Mouse (Mus musculus): Measurements from ENCODE around the gene Acacb.
A peak's percentile ranks its signal among the peaks of the same experiment; 100 is the strongest.

Acacb gene

GRCm38 (mm10) chr5:114134091-114134534 lies 12.2 kb upstream of the Acacb start:
- DNase-seq (ENCODE audit: low read depth, low spot score): no peak

GRCm38 (mm10) chr5:114135516-114135915 lies 10.8 kb upstream of the Acacb start:
- no peak for DNase-seq (ENCODE audit: low read depth, low spot score)

GRCm38 (mm10) chr5:114137481-114138276 lies 8.7 kb upstream of the Acacb start:
- DNase-seq (ENCODE audit: low read depth, low spot score): no peak

- DNase-seq (ENCODE audit: low read depth, low spot score): no peak
These were observed 7.8 kb upstream of the Acacb start for GRCm38 (mm10) chr5:114138277-114139164.

GRCm38 (mm10) chr5:114139175-114139574 lies 7.2 kb upstream of the Acacb start:
- peak; percentile 72 for DNase-seq (ENCODE audit: low read depth, low spot score)

GRCm38 (mm10) chr5:114147043-114147972 lies 973 bp downstream of the Acacb start:
- no peak for DNase-seq (ENCODE audit: low read depth, low spot score)

- DNase-seq (ENCODE audit: low read depth, low spot score): no peak
These were observed 6.2 kb downstream of the Acacb start for GRCm38 (mm10) chr5:114152359-114153092.

GRCm38 (mm10) chr5:114153490-114153889 lies 7.2 kb downstream of the Acacb start:
- no peak for DNase-seq (ENCODE audit: low read depth, low spot score)

- no peak for DNase-seq (ENCODE audit: low read depth, low spot score)
These were observed 8.4 kb downstream of the Acacb start for GRCm38 (mm10) chr5:114154765-114155164.

- no peak for DNase-seq (ENCODE audit: low read depth, low spot score)
These were observed 9.0 kb downstream of the Acacb start for GRCm38 (mm10) chr5:114155168-114155933.

- DNase-seq (ENCODE audit: low read depth, low spot score): no peak
These were observed 10.9 kb downstream of the Acacb start for GRCm38 (mm10) chr5:114157236-114157635.

- DNase-seq (ENCODE audit: low read depth, low spot score): no peak
These were observed 15.1 kb downstream of the Acacb start for GRCm38 (mm10) chr5:114161424-114161823.

GRCm38 (mm10) chr5:114162106-114162815 lies 15.9 kb downstream of the Acacb start:
- DNase-seq (ENCODE audit: low read depth, low spot score): no peak

GRCm38 (mm10) chr5:114163117-114163696 lies 16.9 kb downstream of the Acacb start:
- no peak for DNase-seq (ENCODE audit: low read depth, low spot score)

GRCm38 (mm10) chr5:114170345-114170744 lies 24.0 kb downstream of the Acacb start:
- DNase-seq (ENCODE audit: low read depth, low spot score): no peak

GRCm38 (mm10) chr5:114172936-114173335 lies 26.6 kb downstream of the Acacb start:
- DNase-seq (ENCODE audit: low read depth, low spot score): peak; percentile 51

GRCm38 (mm10) chr5:114173458-114173857 lies 27.1 kb downstream of the Acacb start:
- DNase-seq (ENCODE audit: low read depth, low spot score): no peak

GRCm38 (mm10) chr5:114173877-114174581 lies 27.7 kb downstream of the Acacb start:
- no peak for DNase-seq (ENCODE audit: low read depth, low spot score)

All from brain, embryonic 18.5 days (tissue).